Mouse (Mus musculus): ENCODE measurements around the gene Igbp1. TPM values are rescaled to one million over a fixed set of nuclear protein-coding genes. Genes with fewer than 3 reads are reported as not detected.

Gene Igbp1
- total and polyA plus RNA-seq, 3 experiments, result 20.7 to 103 (median 72.2) TPM

DNA sequence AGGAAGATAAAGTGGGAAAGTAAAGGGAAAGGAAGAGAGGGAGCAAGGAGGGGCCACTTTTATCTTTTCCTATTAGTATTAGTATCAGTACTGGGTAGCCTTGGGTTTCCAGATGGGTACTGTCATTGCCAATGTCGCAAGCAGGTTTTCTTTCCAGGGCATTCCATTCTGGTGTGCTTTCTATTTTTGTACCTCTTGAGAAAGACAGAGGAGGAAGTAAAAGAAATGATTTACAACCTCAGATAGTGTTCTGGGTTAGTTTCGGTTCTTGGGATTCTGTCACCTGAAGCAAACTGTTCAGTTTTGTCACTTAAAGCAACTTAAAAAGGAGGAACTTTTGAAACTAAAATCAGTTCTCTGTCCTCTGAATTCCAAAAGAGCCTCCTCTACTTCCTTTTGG is 24.4 kb downstream of the Igbp1 start:
- TF ChIP-seq CTCF (IDR thresholded peaks at IDR 0.05; ENCODE audit: low read depth, low read length) (no peak), TAL1 (conservative IDR thresholded peaks at IDR 0.05; ENCODE audit: low read depth, low read length) (no peak), POLR2AphosphoS5 (IDR thresholded peaks at IDR 0.05; ENCODE audit: insufficient replicate concordance, low read depth, low read length) (no peak), GATA1 (IDR thresholded peaks at IDR 0.05; ENCODE audit: borderline replicate concordance, low read length) (no peak), GATA2 (IDR thresholded peaks at IDR 0.05; ENCODE audit: borderline replicate concordance, low read depth, low read length) (no peak)
- H3K4me1 ChIP-seq (ENCODE audit: insufficient read depth, low read depth, low read length), result no peaks in the 10 kb centered on the region
- ATAC-seq (ENCODE audit: extremely low read depth, insufficient number of reproducible peaks, low FRiP score, poor library complexity, severe bottlenecking) (no peak), DNase-seq (ENCODE audit: low spot score) (no peak)
- no peaks in the 10 kb centered on the region for H3K9me3 ChIP-seq (replicated peaks)
- H3K36me3 ChIP-seq (replicated peaks), result peaks cover 34% of the 10 kb centered on the region
- H3K4me3 ChIP-seq (ENCODE audit: low read depth, low read length), result no peak overlapping the region
- no peaks in the 10 kb centered on the region for H3K27me3 ChIP-seq (ENCODE audit: insufficient read depth, low read length)

DNA sequence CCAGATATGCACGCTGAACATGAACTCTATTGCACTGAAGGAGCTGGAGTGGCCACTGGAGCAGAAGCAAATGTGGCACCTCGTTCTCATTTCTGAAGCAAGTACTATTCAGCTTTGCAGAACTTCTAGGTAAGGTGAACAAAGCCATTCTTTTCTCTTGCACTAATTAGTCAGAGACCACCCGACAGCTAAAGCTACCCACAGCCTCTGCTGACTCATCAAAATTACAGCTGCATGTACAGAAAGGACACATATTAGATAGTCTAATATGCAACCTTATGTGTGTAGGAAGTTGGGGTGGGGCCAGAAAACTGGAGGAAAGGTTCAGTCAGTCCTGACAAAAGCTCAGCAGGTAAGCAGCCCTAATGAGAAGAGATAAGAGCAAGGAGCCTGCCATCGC is 30.4 kb downstream of the Igbp1 start, which contains the start of gene Dgat2l6:
Gene Dgat2l6 (plus strand): TSS at position 368 of the 400 bp plus-strand sequence.
- Histone ChIP-seq H3K36me3 (replicated peaks) (no peaks in the 10 kb centered on the region), H3K9me3 (replicated peaks) (no peaks in the 10 kb centered on the region), H3K4me3 (ENCODE audit: low read depth, low read length) (no peak within 1 kb of the TSS), H3K4me1 (ENCODE audit: insufficient read depth, low read depth, low read length) (no peaks in the 10 kb centered on the region), H3K27me3 (ENCODE audit: insufficient read depth, low read length) (no peaks in the 10 kb centered on the region)
- ATAC-seq (ENCODE audit: extremely low read depth, insufficient number of reproducible peaks, low FRiP score, poor library complexity, severe bottlenecking), result no peak
- no peak for DNase-seq (ENCODE audit: low spot score)
- TF ChIP-seq CTCF (IDR thresholded peaks at IDR 0.05; ENCODE audit: low read depth, low read length), result no peak
- TF ChIP-seq GATA2 (IDR thresholded peaks at IDR 0.05; ENCODE audit: borderline replicate concordance, low read depth, low read length), result no peak
- TF ChIP-seq TAL1 (conservative IDR thresholded peaks at IDR 0.05; ENCODE audit: low read depth, low read length), result no peak
- no peak for TF ChIP-seq GATA1 (IDR thresholded peaks at IDR 0.05; ENCODE audit: borderline replicate concordance, low read length)

DNA sequence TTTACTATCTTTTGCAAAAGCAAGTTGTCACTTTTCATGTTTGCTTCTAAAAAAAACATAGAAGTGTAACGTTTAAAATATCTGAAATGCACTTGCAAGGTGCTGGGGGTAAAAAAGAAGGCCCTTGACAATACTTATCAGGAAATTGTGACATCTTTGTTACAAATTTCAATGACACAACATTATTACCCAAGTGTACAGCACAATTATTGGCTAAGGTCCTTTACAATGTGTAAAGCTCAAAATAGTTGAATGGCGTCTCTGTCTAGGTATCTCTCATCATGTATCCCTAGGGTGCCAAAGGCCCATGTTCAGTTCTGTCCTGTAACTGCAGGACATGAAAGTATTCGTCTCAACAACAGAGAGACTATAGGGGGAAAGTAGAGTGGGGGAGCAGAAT is 61.9 kb downstream of the Igbp1 start:
- H3K27me3 ChIP-seq (ENCODE audit: insufficient read depth, low read length), result peaks cover 5% of the 10 kb centered on the region
- H3K4me1 ChIP-seq (ENCODE audit: insufficient read depth, low read depth, low read length), result no peaks in the 10 kb centered on the region
- no peaks in the 10 kb centered on the region for H3K9me3 ChIP-seq (replicated peaks)
- no peak overlapping the region for H3K4me3 ChIP-seq (ENCODE audit: low read depth, low read length)
- ATAC-seq (ENCODE audit: extremely low read depth, insufficient number of reproducible peaks, low FRiP score, poor library complexity, severe bottlenecking) (no peak), DNase-seq (ENCODE audit: low spot score) (no peak)
- H3K36me3 ChIP-seq (replicated peaks), result no peaks in the 10 kb centered on the region
- TF ChIP-seq TAL1 (conservative IDR thresholded peaks at IDR 0.05; ENCODE audit: low read depth, low read length) (no peak), GATA2 (IDR thresholded peaks at IDR 0.05; ENCODE audit: borderline replicate concordance, low read depth, low read length) (no peak)

DNA sequence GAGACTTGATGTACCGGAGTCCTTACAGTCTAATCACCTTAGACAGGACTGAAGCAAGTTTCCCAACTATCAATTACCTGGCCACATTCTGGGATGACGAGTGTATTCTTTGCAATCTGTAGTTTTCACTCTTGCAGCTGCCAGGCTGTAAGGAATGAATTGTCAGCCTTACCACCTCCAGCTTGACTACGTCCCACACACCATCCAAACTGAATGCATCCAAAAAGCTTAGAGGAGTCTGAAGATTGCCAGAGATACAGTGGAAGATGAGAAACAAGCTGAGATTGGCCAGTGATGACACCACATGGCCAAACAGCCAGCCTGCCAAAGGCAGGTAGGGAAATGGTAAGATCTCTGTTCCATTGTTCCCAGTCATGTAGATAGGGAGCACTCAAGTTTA is 71.6 kb downstream of the Igbp1 start:
- no peaks in the 10 kb centered on the region for H3K27me3 ChIP-seq (ENCODE audit: insufficient read depth, low read length)
- ATAC-seq (ENCODE audit: extremely low read depth, insufficient number of reproducible peaks, low FRiP score, poor library complexity, severe bottlenecking), result no peak
- no peak for DNase-seq (ENCODE audit: low spot score)
- H3K36me3 ChIP-seq (replicated peaks), result no peaks in the 10 kb centered on the region
- TF ChIP-seq TAL1 (conservative IDR thresholded peaks at IDR 0.05; ENCODE audit: low read depth, low read length) (no peak), GATA2 (IDR thresholded peaks at IDR 0.05; ENCODE audit: borderline replicate concordance, low read depth, low read length) (no peak), POLR2AphosphoS5 (IDR thresholded peaks at IDR 0.05; ENCODE audit: insufficient replicate concordance, low read depth, low read length) (no peak), GATA1 (IDR thresholded peaks at IDR 0.05; ENCODE audit: borderline replicate concordance, low read length) (no peak), CTCF (IDR thresholded peaks at IDR 0.05; ENCODE audit: low read depth, low read length) (no peak)
- H3K9me3 ChIP-seq (replicated peaks), result no peaks in the 10 kb centered on the region
- no peaks in the 10 kb centered on the region for H3K4me1 ChIP-seq (ENCODE audit: insufficient read depth, low read depth, low read length)
- H3K4me3 ChIP-seq (ENCODE audit: low read depth, low read length), result no peak overlapping the region

Other genes starting within 250 kb of the Igbp1 start
- gene Otud6a, start 65.3 kb upstream of the Igbp1 start, total RNA-seq (2014; fragmentation: Nextera tagmentation), result not detected in 2 replicates
- gene Otud6a, start 65.3 kb upstream of the Igbp1 start, total RNA-seq (2017), result 0.33 TPM in 1 of 2 replicates, not detected in the other
- gene Otud6a, start 65.3 kb upstream of the Igbp1 start, polyA plus RNA-seq (2012), result not detected in 2 replicates
- 0.73 and 2.0 TPM in 2 replicates for gene Awat2, start 51.6 kb upstream of the Igbp1 start, total RNA-seq (2014; fragmentation: Nextera tagmentation)
- 0.82 and 1.0 TPM in 2 replicates for gene Awat2, start 51.6 kb upstream of the Igbp1 start, total RNA-seq (2017)
- gene Awat2, start 51.6 kb upstream of the Igbp1 start, polyA plus RNA-seq (2012), result 0.08 TPM in 1 of 2 replicates, not detected in the other
- not detected in 2 replicates for gene Dgat2l6, start 30.5 kb downstream of the Igbp1 start, total RNA-seq (2014; fragmentation: Nextera tagmentation)
- 0.11 and 0.12 TPM in 2 replicates for gene Dgat2l6, start 30.5 kb downstream of the Igbp1 start, total RNA-seq (2017)
- gene Dgat2l6, start 30.5 kb downstream of the Igbp1 start, polyA plus RNA-seq (2012), result not detected in 2 replicates
- gene Awat1, start 78.0 kb downstream of the Igbp1 start, total RNA-seq (2014; fragmentation: Nextera tagmentation), result not detected in 2 replicates
- gene Awat1, start 78.0 kb downstream of the Igbp1 start, total RNA-seq (2017), result 0.12 TPM in 1 of 2 replicates, not detected in the other
- gene Awat1, start 78.0 kb downstream of the Igbp1 start, polyA plus RNA-seq (2012), result not detected in 2 replicates
- gene P2ry4, start 100.6 kb downstream of the Igbp1 start, total RNA-seq (2014; fragmentation: Nextera tagmentation), result not detected in 2 replicates
- gene P2ry4, start 100.6 kb downstream of the Igbp1 start, total RNA-seq (2017), result 0.05 TPM in 1 of 2 replicates, not detected in the other
- not detected in 2 replicates for gene P2ry4, start 100.6 kb downstream of the Igbp1 start, polyA plus RNA-seq (2012)
- not detected in 2 replicates for gene Arr3, start 111.2 kb downstream of the Igbp1 start, total RNA-seq (2014; fragmentation: Nextera tagmentation)
- 0.38 TPM in 1 of 2 replicates, not detected in the other for gene Arr3, start 111.2 kb downstream of the Igbp1 start, total RNA-seq (2017)
- not detected in 2 replicates for gene Arr3, start 111.2 kb downstream of the Igbp1 start, polyA plus RNA-seq (2012)
- gene Kif4, start 131.4 kb downstream of the Igbp1 start, total RNA-seq (2014; fragmentation: Nextera tagmentation), result 66.0 and 77.6 TPM in 2 replicates
- 51.2 and 64.4 TPM in 2 replicates for gene Kif4, start 131.4 kb downstream of the Igbp1 start, total RNA-seq (2017)
- gene Kif4, start 131.4 kb downstream of the Igbp1 start, polyA plus RNA-seq (2012), result 3.5 and 3.6 TPM in 2 replicates
- gene Pdzd11, start 132.3 kb downstream of the Igbp1 start, total RNA-seq (2014; fragmentation: Nextera tagmentation), result 52.7 and 58.3 TPM in 2 replicates
- gene Pdzd11, start 132.3 kb downstream of the Igbp1 start, total RNA-seq (2017), result 37.0 and 39.0 TPM in 2 replicates
- 4.2 and 8.4 TPM in 2 replicates for gene Pdzd11, start 132.3 kb downstream of the Igbp1 start, polyA plus RNA-seq (2012)
- not detected in 2 replicates for gene Gdpd2, start 235.6 kb downstream of the Igbp1 start, total RNA-seq (2014; fragmentation: Nextera tagmentation)
- 0.16 TPM in 1 of 2 replicates, not detected in the other for gene Gdpd2, start 235.6 kb downstream of the Igbp1 start, total RNA-seq (2017)
- not detected in 2 replicates for gene Gdpd2, start 235.6 kb downstream of the Igbp1 start, polyA plus RNA-seq (2012)